Mouse (Mus musculus) embryonic facial prominence, embryonic 12.5 days (tissue): ENCODE measurements around the gene Sugct. TPM values are rescaled to one million over a fixed set of nuclear protein-coding genes. Genes with fewer than 3 reads are reported as not detected.
A peak's percentile ranks its signal among the peaks of the same experiment; 100 is the strongest.

ENCODE experiments used
- ATAC-seq: fragments of 200-750 bp; cut with Nextera tagmentation; 2 replicates; pipeline ENCODE4 v1.8.0; 2017; ENCODE audit not compliant: insufficient number of reproducible peaks, insufficient read depth, low FRiP score, low TSS enrichment
- H3K27ac ChIP-seq: fragments of 300-500 bp; sonication (generic); 2 replicates; pipeline ENCODE4 v1.5.1; 2016; ENCODE audit warnings: mild to moderate bottlenecking
- H3K27me3 ChIP-seq: fragments of 300-500 bp; sonication (generic); 2 replicates; pipeline ENCODE4 v1.6.1; 2016; ENCODE audit warnings: mild to moderate bottlenecking, moderate library complexity
- H3K36me3 ChIP-seq: fragments of 300-500 bp; sonication (generic); 2 replicates; pipeline ENCODE4 v1.6.1; 2016; ENCODE audit warnings: mild to moderate bottlenecking
- H3K4me1 ChIP-seq: fragments of 300-500 bp; sonication (generic); 2 replicates; pipeline ENCODE4 v1.6.1; 2016
- H3K4me2 ChIP-seq: fragments of 300-500 bp; sonication (generic); replicated peaks from 2 replicates; pipeline ENCODE4 v1.6.1; 2016; ENCODE audit warnings: mild to moderate bottlenecking, moderate library complexity
- H3K4me3 ChIP-seq: fragments of 300-500 bp; sonication (generic); 2 replicates; pipeline ENCODE4 v1.5.1; 2016; ENCODE audit warnings: mild to moderate bottlenecking
- H3K9ac ChIP-seq: fragments of 300-500 bp; sonication (generic); 2 replicates; pipeline ENCODE4 v1.6.1; 2016; ENCODE audit warnings: mild to moderate bottlenecking, moderate library complexity
- H3K9me3 ChIP-seq: fragments of 300-500 bp; sonication (generic); 2 replicates; pipeline ENCODE4 v1.6.1; 2016; ENCODE audit warnings: mild to moderate bottlenecking, moderate library complexity
- WGBS: fragments of 180-500 bp; shearing (Covaris S2); methylation state at CpG from one replicate; pipeline ENCODE4 v1.1.7; 2016; 5-methylcytosine and 5-hydroxymethylcytosine counted together
- polyA plus RNA-seq: library from polyadenylated mRNA; unstranded; fragments of >200 nt; fragmentation: Nextera tagmentation; extraction: Ambion mirVana; gene quantifications from 2 replicates; pipeline ENCODE4 v1.2.1, GENCODE M21; 2016

The Sugct gene
- polyA plus RNA-seq, 1 experiment from 2014 or later, result 5.3 TPM

DNA sequence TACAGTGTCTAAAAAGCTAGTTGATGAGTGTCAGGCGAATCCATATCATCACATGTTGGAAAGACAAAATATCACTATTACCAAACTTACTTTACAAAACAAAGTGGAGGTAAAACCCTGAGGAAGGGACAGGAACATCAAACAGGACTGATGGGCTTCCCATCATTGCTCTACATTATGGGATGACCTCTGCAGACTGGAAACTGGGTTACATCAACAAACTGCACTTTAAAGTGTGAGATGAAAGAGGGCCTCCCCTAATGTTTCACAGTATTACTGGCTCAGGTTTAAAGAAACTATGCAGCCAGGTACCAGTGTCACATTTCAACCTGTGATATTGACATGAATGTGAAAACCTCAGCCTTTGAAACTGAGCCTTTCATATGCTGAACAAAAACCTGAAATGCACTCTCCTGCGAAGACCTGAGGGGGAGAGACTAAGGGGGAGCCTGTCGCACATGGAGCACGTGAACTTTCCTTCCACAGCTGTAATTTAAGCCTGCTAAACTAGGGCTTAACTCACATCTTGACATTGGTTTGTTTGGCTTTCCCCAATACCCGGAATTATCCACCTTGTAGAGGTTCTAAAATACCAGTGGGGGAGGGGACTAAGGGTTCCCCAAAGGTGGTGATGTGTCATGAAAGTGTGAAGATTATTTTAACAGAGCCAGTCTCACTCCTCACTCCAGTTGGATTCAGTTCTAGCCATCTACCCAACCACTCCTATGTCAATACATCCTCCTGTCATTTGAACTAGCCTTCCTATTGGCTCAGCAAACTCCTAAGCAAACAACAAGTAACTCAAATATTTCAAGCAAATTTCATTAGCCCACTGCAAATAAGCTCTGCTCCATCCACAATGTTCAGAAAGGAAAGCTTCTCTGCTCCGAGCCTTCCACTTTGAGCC is 610.2 kb downstream of the Sugct start:
- Histone ChIP-seq H3K4me3 (no peak overlapping the region), H3K27me3 (no peaks in the 10 kb centered on the region), H3K9ac (no peak overlapping the region), H3K4me1 (peaks cover 21% of the 10 kb centered on the region; the same call in 1 of the 2 replicates), H3K4me2 (no peak overlapping the region), H3K9me3 (no peaks in the 10 kb centered on the region), H3K36me3 (no peaks in the 10 kb centered on the region), H3K27ac (peak overlapping the region; percentile 67)
- peak; percentile 70; the same call in 1 of the 2 replicates for ATAC-seq
- 36% methylated on average over 6 of the region's 6 CpGs for WGBS

DNA sequence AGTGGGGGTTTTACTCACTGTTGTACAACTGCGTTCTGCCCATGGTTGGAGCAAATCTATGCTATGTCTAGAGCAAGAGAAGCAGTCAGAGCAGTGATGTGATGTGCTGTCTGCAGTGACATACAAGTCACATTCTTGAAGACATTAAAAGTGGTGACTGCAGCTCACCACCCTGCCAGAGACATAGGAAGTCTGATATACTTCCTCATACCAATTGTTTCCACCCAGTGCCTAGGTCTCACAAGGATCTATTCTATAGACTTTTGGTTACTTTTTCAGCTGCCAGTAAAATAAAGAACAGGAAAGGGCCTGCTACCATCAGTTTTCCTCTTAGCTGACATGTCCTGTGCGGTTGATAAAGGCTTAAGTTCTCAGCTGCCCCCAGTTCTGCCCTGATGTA is 613.7 kb downstream of the Sugct start:
- Histone ChIP-seq H3K36me3 (no peaks in the 10 kb centered on the region), H3K27ac (no peak overlapping the region), H3K27me3 (no peaks in the 10 kb centered on the region), H3K9me3 (no peaks in the 10 kb centered on the region), H3K4me2 (no peak overlapping the region), H3K9ac (no peak overlapping the region), H3K4me3 (no peak overlapping the region), H3K4me1 (peaks cover 21% of the 10 kb centered on the region; the same call in 1 of the 2 replicates)
- ATAC-seq, result no peak
- 86% methylated on average over 2 of the region's 2 CpGs for WGBS

DNA sequence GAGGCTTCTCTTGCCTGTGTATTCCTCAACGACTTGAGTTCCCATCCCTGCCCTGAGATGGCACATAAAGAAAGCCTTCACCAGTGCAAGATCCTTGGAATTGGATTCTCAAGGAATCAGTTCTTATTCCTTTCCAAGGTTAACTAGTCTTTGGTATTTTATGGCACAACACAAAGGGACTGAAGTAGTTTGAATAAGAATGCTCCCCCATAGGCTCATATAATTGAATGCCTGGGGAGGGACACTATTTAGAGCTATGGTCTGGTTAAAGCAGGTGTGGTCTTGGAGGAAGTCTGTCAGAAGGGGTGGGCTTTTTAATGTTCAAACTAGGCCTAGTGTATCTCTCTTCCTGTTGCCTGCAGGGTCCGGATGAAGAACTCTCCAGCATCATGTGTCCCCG is 629.8 kb downstream of the Sugct start:
- ATAC-seq, result no peak
- H3K27ac ChIP-seq, result no peak overlapping the region
- H3K36me3 ChIP-seq, result no peaks in the 10 kb centered on the region
- no peaks in the 10 kb centered on the region for H3K27me3 ChIP-seq
- no peak overlapping the region for H3K4me2 ChIP-seq
- no peak overlapping the region for H3K9ac ChIP-seq
- no peak overlapping the region for H3K4me3 ChIP-seq
- no peaks in the 10 kb centered on the region for H3K9me3 ChIP-seq
- 73% methylated on average over 3 of the region's 3 CpGs for WGBS
- no peaks in the 10 kb centered on the region for H3K4me1 ChIP-seq

DNA sequence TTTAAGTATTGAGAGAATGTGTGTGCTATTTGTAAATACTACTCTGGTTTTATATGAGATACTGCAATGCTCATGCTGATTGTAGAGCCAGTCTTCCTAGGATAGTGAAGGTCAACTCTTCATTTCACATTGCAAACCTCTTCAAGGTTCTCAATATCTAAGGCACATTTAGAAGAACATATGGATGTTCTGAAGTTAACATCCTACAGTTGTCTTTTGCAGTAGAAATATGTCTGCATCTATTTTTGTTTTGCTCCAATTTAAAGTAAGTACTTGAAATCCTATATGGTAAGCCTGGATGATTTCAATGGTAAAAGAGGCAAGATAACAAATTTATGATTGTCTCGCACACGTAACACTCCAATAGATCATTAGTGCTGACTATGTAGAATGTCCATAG is 638.7 kb downstream of the Sugct start:
- Histone ChIP-seq H3K27me3 (no peaks in the 10 kb centered on the region), H3K4me1 (no peaks in the 10 kb centered on the region), H3K4me3 (no peak overlapping the region), H3K36me3 (no peaks in the 10 kb centered on the region), H3K9me3 (no peaks in the 10 kb centered on the region), H3K9ac (no peak overlapping the region), H3K4me2 (no peak overlapping the region), H3K27ac (no peak overlapping the region)
- 96% methylated on average over 2 of the region's 2 CpGs for WGBS
- ATAC-seq, result no peak

DNA sequence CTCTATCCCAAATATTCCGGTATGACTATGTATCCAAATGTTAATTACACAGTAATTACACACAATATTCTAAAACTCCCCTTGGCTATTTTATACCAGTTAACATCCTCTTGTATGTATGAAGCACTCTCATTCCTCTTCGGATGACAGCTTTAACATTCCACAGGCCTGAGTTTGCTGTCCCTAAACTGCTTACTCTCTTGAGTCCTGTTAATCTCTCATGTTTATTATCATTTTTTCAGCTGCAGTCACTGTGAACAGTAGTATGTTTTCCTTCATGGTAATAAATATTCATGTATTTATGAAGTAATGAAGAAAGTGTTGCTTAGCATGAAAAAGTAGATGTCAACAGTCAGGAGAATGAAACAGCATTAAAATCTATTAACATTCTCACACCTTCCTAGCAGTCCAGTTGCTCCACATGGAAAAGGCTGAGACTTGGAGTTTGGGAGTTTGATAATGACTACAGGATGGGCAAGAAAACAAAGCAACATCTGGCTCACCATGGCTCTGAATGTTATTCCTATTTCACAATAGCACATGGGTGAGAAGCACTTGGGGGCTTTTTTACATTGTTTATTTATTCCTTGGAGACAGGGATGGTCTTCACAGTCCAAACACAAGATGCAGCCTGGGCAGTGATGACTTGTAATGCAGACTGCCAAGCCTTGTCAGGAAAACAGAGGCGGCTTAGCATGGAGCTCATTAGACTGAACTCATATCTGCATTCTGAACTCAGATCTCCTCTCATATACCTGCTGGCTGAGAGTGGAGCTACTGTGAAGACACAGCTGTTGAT is 651.7 kb downstream of the Sugct start:
- no peak overlapping the region for H3K4me2 ChIP-seq
- 82% methylated on average over 3 of the region's 3 CpGs for WGBS
- no peak for ATAC-seq
- no peaks in the 10 kb centered on the region for H3K9me3 ChIP-seq
- H3K27me3 ChIP-seq, result no peaks in the 10 kb centered on the region
- peaks cover 4% of the 10 kb centered on the region; the same call in 1 of the 2 replicates for H3K4me1 ChIP-seq
- no peak overlapping the region for H3K4me3 ChIP-seq
- no peak overlapping the region for H3K9ac ChIP-seq
- no peaks in the 10 kb centered on the region for H3K36me3 ChIP-seq
- H3K27ac ChIP-seq, result no peak overlapping the region

DNA sequence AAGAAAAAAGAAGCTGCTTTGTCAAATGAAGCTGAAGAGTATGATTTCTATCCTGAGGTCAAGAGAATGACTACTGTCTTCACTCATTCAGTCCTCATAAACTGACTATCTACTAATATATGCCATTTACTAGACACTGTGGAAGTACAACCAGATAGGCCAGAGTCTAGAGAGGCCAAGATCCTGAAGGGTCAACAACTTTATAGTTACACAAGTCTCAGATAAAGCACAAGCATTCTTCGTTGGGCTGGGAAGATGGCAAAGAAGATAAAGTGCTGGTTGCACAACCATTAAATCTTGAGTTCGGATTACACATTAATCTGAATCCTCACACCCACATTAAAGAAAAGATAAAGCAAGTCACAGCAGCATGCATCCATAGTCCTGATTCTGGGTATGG is 653.0 kb downstream of the Sugct start:
- Histone ChIP-seq H3K27me3 (no peaks in the 10 kb centered on the region), H3K9ac (no peak overlapping the region), H3K27ac (no peak overlapping the region), H3K36me3 (no peaks in the 10 kb centered on the region), H3K4me2 (no peak overlapping the region), H3K4me1 (no peaks in the 10 kb centered on the region), H3K9me3 (no peaks in the 10 kb centered on the region), H3K4me3 (no peak overlapping the region)
- WGBS, result 86% methylated on average over 2 of the region's 2 CpGs
- no peak for ATAC-seq

DNA sequence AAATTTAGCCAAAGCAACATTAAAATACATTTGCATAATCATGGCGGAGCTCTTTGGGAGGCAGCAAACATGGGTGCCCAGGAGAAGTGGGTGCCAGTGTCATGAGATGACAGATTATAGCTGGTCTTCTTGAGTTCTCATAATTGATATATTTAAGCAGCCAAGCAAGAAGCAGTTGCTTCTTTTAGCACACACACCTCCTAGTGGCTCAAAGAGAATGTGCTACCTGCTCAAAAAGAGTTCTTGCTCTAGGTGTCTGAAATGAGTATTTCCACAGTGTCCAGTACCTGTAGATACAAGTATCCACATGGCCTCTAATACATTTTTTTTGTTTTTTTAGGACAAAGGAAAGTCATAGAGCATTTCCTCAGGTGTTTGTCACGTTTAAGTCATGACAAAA is 655.6 kb downstream of the Sugct start:
- 68% methylated on average over 2 of the region's 2 CpGs for WGBS
- H3K9ac ChIP-seq, result no peak overlapping the region
- no peak overlapping the region for H3K4me3 ChIP-seq
- H3K4me1 ChIP-seq, result no peaks in the 10 kb centered on the region
- H3K4me2 ChIP-seq, result no peak overlapping the region
- H3K36me3 ChIP-seq, result no peaks in the 10 kb centered on the region
- H3K27me3 ChIP-seq, result no peaks in the 10 kb centered on the region
- no peaks in the 10 kb centered on the region for H3K9me3 ChIP-seq
- ATAC-seq, result no peak
- H3K27ac ChIP-seq, result no peak overlapping the region

DNA sequence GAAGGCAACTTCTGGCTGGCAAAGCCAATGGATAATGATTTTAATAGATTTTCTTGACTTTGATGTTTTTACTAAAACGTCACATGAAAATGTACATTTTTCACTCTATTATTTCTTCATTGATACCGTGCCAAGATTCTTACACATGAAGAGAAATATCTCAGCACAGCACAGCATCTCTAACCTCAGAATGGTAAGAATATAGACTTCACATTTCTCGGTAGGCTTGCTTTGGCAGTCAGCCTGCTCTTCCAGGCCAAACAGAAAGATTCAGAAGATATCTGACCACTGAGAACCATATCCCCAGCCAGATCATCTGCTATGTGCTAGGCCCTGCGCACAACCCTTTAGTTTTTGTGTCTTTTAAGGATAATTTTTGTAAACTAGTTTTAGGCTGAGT is 657.0 kb downstream of the Sugct start:
- no peak for ATAC-seq
- H3K4me2 ChIP-seq, result no peak overlapping the region
- H3K27me3 ChIP-seq, result no peaks in the 10 kb centered on the region
- 85% methylated on average over 4 of the region's 4 CpGs for WGBS
- no peaks in the 10 kb centered on the region for H3K36me3 ChIP-seq
- no peak overlapping the region for H3K9ac ChIP-seq
- H3K27ac ChIP-seq, result no peak overlapping the region
- no peaks in the 10 kb centered on the region for H3K9me3 ChIP-seq
- H3K4me3 ChIP-seq, result no peak overlapping the region
- no peaks in the 10 kb centered on the region for H3K4me1 ChIP-seq

DNA sequence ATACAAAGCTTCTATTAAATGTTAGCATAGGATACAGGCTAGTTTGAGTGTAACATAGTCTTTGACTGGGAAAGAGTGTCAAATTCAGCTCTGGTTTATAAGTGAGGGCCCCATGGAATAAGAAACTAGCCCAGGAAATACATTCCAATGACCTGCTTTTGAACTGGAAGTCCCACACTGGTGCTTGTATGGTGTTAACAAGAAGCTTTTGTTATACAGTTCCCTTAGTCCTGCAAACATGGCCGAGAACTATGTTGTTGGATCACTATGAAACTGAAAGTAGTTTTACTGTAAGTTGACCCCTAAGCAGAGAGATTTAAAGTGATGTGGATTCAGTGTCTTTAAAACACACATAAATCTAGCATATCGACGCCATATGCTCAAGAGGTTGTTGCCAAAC is 657.5 kb downstream of the Sugct start:
- H3K4me3 ChIP-seq, result no peak overlapping the region
- no peaks in the 10 kb centered on the region for H3K27me3 ChIP-seq
- WGBS, result 73% methylated on average over 3 of the region's 3 CpGs
- no peaks in the 10 kb centered on the region for H3K9me3 ChIP-seq
- H3K36me3 ChIP-seq, result no peaks in the 10 kb centered on the region
- H3K4me2 ChIP-seq, result no peak overlapping the region
- H3K9ac ChIP-seq, result no peak overlapping the region
- ATAC-seq, result no peak
- no peak overlapping the region for H3K27ac ChIP-seq
- H3K4me1 ChIP-seq, result no peaks in the 10 kb centered on the region

DNA sequence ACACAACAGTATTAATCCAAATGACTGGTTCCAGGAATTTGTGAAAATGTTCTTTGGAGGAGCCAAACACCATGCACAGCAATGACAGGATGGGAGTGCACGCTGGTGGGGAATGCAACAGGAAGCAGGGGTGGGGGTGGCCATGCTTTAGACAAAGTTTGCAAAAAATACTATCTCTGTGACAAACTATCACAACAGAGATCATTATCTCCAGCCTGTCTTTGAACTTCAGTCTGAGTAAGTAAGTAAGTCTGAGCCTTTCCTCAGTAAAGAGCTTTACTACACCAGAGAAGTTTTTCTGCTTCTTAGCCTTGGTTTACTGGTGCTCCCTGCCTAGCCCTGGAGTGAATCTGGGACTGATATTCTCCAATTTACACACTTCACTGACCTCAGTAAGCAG is 664.6 kb downstream of the Sugct start:
- Histone ChIP-seq H3K4me2 (no peak overlapping the region), H3K4me1 (peaks cover 3% of the 10 kb centered on the region; the same call in 1 of the 2 replicates), H3K4me3 (no peak overlapping the region), H3K9me3 (no peaks in the 10 kb centered on the region), H3K27ac (no peak overlapping the region), H3K9ac (no peak overlapping the region), H3K27me3 (no peaks in the 10 kb centered on the region), H3K36me3 (no peaks in the 10 kb centered on the region)
- 80% methylated on average over 1 of the region's 1 CpGs for WGBS
- no peak for ATAC-seq

DNA sequence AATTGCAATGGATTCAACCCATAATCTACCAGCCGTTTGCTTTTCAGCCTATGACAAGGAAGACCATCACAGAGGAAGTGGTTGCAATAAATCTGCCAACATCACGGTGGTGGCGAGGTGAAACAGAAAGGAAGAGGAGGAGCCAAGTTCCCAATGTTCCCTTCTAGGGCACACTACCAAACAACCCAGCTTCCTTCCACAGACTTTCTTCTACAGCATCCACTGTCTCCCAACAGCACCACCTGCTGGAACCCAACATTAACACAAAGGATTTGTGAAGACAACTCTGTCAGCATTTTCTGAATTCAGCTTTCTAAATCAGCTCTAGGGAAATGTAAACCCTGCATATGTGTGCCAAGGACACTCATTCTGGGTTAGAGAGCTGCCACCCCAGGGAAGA is 666.8 kb downstream of the Sugct start:
- Histone ChIP-seq H3K27ac (no peak overlapping the region), H3K4me2 (no peak overlapping the region), H3K27me3 (no peaks in the 10 kb centered on the region), H3K36me3 (no peaks in the 10 kb centered on the region), H3K9me3 (no peaks in the 10 kb centered on the region), H3K4me1 (peaks cover 3% of the 10 kb centered on the region; the same call in 1 of the 2 replicates), H3K9ac (no peak overlapping the region), H3K4me3 (no peak overlapping the region)
- no peak for ATAC-seq
- WGBS, result 53% methylated on average over 3 of the region's 3 CpGs
